Mouse (Mus musculus): ENCODE data around the gene Rgr.

DNA sequence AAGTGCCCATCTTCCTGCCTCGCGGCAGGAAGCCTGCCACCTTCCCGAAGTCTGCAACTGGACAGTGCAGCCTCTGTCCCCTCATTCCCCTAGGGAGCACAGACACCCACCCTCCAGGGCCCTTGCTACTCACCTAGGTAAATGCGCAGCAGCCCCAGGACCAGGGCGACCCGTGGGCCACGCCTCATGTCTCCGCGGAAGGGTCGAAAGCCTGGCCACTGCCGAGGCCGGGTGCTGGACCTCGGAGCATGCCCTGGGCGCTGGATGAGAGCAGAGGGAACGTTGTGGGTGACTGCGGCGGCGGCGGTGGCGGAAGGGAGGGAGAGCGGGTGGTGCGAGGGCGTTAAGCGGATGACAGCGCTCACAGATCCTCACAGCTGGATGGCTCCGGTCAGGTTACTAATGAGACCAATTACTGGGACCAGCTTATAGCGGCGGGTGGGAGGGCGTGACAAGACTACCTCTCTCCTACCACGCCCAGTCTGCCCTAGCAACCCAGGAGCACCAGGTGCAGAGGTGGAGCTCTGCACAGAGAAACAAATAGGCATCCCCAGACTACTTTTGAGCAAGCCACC lies 49.3 kb upstream of the Rgr start, which contains the start of gene Cdhr1:
- TF ChIP-seq CTCF (IDR thresholded peaks at IDR 0.05; ENCODE audit: borderline replicate concordance, extremely low read depth, insufficient read depth, insufficient read length) (no peak), POLR2A (IDR thresholded peaks at IDR 0.05; ENCODE audit: borderline replicate concordance, extremely low read depth, insufficient read depth, insufficient read length, poor library complexity, severe bottlenecking) (no peak)

All from brain, embryonic 14.5 days (tissue).